Mouse (Mus musculus) kidney, adult 2 months (tissue): ENCODE measurements around the gene Ifitm6. TPM values are rescaled to one million over a fixed set of nuclear protein-coding genes. Genes with fewer than 3 reads are reported as not detected.

Experiments used
- DNase-seq: peaks from one replicate; pipeline ENCODE4 v3.0.0; 2021
- H3K27ac ChIP-seq: fragments of 200-500 bp; 2 replicates; pipeline ENCODE4 v1.5.1; 2012; ENCODE audit warnings: low read depth, low read length, control low read depth, inconsistent platforms; ENCODE audit not compliant: insufficient read depth
- H3K27me3 ChIP-seq: fragments of 200-500 bp; replicated peaks from 2 replicates; pipeline ENCODE4 v1.6.1; 2012; ENCODE audit warnings: mild to moderate bottlenecking, moderate library complexity, low read length, inconsistent platforms; ENCODE audit not compliant: control insufficient read depth, insufficient read depth
- H3K36me3 ChIP-seq: fragments of 200-500 bp; 2 replicates; pipeline ENCODE4 v1.6.1; 2012; ENCODE audit warnings: mild to moderate bottlenecking, moderate library complexity, low read length, inconsistent platforms; ENCODE audit not compliant: control insufficient read depth, insufficient read depth
- H3K4me1 ChIP-seq: fragments of 200-500 bp; 2 replicates; pipeline ENCODE4 v1.6.1; 2011; ENCODE audit warnings: low read length; ENCODE audit not compliant: control insufficient read depth, insufficient read depth
- H3K4me3 ChIP-seq: fragments of 200-500 bp; 2 replicates; pipeline ENCODE4 v1.5.1; 2011; ENCODE audit warnings: mild to moderate bottlenecking, low read depth, low read length, control low read depth; ENCODE audit not compliant: insufficient read depth
- CTCF ChIP-seq: fragments of 200-500 bp; conservative IDR thresholded peaks from 2 replicates; pipeline ENCODE4 v1.5.1; 2011; ENCODE audit warnings: low read depth, mild to moderate bottlenecking, control low read depth, low read length, moderate library complexity, mixed read lengths; ENCODE audit not compliant: insufficient read depth, insufficient read length
- POLR2A ChIP-seq: fragments of 200-500 bp; IDR thresholded peaks from one replicate; pipeline ENCODE4 v1.6.1; 2011; ENCODE audit warnings: low read depth, low read length, control low read depth
- WGBS: fragments of 180-500 bp; shearing (Covaris S2); methylation state at CpG from one replicate; pipeline ENCODE4 v1.1.7; 2018; 5-methylcytosine and 5-hydroxymethylcytosine counted together
- polyA plus RNA-seq: library from polyadenylated mRNA; depleted of rRNA; stranded (reverse); fragments of >200 nt; gene quantifications from 2 replicates; pipeline ENCODE4 v1.2.3, GENCODE M21; 2012

Gene Ifitm6
- polyA plus RNA-seq, 1 experiment, result 2.3 TPM

DNA sequence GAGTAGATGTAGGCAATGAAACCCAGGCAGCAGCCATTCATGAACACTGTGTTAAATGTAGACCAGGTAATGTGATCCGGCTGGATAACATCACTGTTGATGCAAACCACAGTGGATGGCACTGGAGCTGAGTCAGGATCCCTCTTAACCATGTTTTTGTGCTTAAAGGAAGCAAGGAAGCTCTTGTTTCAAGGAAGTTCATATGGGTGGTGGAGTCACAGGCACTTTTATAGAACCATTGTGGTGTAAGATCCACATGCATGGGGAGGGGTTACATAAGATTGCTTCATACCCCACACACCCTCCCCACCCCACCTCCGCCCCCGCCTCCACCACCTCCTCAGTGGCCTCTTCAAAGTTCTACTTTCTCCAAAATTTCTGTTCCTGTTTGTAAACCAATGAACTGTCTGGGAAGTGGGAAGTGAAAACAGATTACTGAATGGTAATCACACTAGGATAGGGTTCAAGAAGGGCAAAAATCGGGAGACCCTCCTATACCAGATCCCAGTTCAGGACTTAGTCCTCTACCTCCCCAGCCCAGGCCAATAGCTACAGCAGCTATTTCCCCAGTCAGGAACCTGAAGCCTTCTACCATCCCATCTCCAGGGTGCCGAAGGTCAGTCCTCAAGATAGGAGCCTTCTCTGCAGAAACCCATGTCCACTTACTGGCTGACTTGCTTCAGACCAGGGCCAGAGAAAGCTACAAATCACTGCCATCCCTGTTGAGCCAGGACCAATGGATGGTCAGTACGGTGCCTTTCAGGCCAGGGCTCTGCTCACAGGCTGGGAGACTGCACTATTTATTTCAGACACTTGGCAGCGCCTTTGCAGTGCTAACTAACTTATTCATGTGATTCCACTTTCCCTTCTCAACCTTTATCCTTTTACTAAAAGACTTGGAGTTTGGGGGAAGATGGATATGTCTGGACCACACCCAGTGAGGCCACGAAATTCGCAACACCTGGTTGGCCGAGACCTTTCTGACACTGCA, 722 bp downstream of the Ifitm6 start:
- Histone ChIP-seq H3K36me3 (no peaks in the 10 kb centered on the region), H3K27me3 (no peaks in the 10 kb centered on the region), H3K4me3 (no peak overlapping the region), H3K27ac (no peak overlapping the region), H3K4me1 (no peaks in the 10 kb centered on the region)
- 83% methylated on average over 10 of the region's 10 CpGs for WGBS
- no peak for DNase-seq
- no peak for TF ChIP-seq CTCF
- no peak for TF ChIP-seq POLR2A

DNA sequence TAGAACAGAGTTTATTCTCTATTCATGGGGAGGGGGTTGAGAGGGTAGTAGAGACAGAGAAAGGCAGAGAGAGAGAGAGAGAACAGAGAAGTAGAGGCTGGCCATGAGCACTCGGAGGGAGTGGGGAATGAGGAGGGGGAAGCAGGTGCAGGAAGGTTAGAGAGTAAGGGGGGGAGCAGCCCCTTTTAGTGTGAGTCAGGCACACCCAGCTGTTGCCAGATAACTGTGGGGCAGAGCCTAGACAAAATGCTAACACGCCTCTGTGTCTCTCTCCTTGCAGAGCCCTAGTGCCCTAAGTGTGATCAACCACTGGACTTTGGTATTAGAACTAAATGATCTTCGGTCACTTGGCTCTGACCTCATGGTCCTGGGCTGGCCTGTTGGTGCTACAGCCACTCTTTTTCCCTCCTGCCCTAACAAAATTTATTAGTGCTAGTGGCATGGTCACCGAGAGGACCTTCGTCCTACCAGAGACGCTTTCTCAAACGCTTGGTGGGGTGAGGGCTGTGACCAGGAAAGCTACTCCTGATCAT, 6.4 kb downstream of the Ifitm6 start:
- H3K27ac ChIP-seq, result peak overlapping the region; percentile 86; the same call in 1 of the 2 replicates
- H3K4me3 ChIP-seq, result no peak overlapping the region
- 75% methylated on average over 7 of the region's 7 CpGs for WGBS
- TF ChIP-seq CTCF (no peak), POLR2A (no peak)
- no peaks in the 10 kb centered on the region for H3K27me3 ChIP-seq
- H3K4me1 ChIP-seq, result 0 out of 2 replicates have a peak, but pooled peaks cover 3% of the 10 kb centered on the region
- DNase-seq, result peak; percentile 32
- H3K36me3 ChIP-seq, result no peaks in the 10 kb centered on the region

DNA sequence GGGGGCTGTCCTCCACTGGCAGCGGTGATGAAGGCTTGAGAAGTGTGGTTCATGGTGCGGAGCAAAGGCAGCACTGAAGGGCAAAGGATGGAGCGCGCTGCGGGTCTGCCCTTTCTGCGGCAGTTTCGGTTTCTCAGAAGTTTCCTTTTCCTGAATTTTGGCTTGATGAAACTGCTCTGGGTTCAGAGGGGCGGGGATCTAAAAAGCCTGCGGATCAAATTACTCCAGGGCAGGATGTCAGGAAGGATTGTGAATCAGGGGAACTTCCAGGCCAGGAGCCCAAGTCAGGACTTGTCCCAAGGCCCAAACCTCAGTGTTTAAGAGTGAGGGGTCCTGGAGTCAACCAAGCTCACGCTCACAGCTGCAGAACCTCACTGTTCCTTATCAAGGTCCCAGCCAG, 7.1 kb downstream of the Ifitm6 start, which contains the start of gene Ifitm3:
TSS of gene Ifitm3 (minus strand) at position 178 of the 400 bp plus-strand sequence.
- Histone ChIP-seq H3K27me3 (no peaks in the 10 kb centered on the region), H3K27ac (peak within 1 kb of the TSS; percentile 86), H3K4me1 (0 out of 2 replicates have a peak, but pooled peaks cover 3% of the 10 kb centered on the region), H3K36me3 (no peaks in the 10 kb centered on the region), H3K4me3 (peak within 1 kb of the TSS; percentile 48)
- TF ChIP-seq CTCF (no peak), POLR2A (peak; percentile 57)
- 24% methylated on average over 10 of the region's 10 CpGs for WGBS
- DNase-seq, result peak; percentile 86

DNA sequence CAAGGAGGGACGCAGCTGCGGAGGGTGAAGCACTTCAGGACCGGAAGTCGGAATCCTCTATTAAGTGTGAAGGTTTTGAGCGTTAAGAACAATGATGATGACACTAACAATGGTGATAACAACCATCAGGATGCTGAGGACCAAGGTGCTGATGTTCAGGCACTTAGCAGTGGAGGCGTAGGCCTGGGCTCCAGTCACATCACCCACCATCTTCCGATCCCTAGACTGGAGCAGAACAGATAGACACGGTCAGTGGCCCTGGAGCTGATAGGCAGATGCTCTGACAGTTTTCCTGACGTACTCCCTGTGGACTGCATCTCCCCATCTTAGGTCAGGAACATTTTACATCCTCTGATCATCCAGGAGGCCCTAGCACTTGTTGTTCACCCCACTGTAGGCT, 8.1 kb downstream of the Ifitm6 start:
- Histone ChIP-seq H3K27ac (peak overlapping the region; percentile 62), H3K27me3 (no peaks in the 10 kb centered on the region), H3K36me3 (no peaks in the 10 kb centered on the region), H3K4me1 (0 out of 2 replicates have a peak, but pooled peaks cover 3% of the 10 kb centered on the region), H3K4me3 (peak overlapping the region; percentile 48)
- 74% methylated on average over 9 of the region's 9 CpGs for WGBS
- no peak for DNase-seq
- TF ChIP-seq POLR2A (no peak), CTCF (no peak)

DNA sequence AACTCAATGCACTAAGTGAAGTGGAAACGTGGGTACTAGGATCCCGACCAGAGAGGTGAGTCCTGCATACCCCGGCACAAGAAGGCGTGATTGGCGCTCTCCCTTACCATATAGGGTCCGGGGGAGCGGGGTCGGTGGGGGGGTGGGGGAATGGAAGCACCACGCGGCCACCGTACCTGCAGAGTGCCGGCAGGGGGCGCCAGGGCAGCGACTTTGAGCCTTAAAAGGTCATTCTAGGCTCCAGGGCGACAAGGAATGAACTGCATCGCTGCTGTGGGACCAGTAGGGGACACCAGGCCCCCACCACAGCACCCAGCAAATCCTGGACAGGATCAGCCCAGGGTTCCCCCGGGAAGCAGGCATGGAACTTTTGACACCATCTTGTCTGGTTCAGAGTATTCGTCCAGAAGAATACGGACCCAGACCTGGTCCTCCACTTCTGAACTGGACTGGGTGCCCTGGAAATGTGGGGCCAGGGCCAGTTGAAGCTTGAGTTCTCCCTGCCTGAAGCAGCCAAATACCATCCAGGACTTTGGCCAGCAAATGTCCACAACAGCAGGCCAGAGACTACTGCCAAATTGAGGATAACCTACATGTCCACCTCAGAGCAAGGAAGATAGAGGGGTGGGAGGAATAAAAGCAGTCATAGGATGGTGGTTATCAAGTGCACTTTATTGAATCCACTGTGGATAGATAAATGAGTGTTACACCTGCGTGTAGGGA, 8.6 kb downstream of the Ifitm6 start:
- peak; percentile 87 for DNase-seq
- Histone ChIP-seq H3K4me3 (peak overlapping the region; percentile 48; the same call in 1 of the 2 replicates), H3K27ac (peak overlapping the region; percentile 62), H3K27me3 (no peaks in the 10 kb centered on the region), H3K36me3 (no peaks in the 10 kb centered on the region), H3K4me1 (0 out of 2 replicates have a peak, but pooled peaks cover 3% of the 10 kb centered on the region)
- 7% methylated on average over 20 of the region's 20 CpGs for WGBS
- peak; percentile 93 for TF ChIP-seq CTCF
- no peak for TF ChIP-seq POLR2A

DNA sequence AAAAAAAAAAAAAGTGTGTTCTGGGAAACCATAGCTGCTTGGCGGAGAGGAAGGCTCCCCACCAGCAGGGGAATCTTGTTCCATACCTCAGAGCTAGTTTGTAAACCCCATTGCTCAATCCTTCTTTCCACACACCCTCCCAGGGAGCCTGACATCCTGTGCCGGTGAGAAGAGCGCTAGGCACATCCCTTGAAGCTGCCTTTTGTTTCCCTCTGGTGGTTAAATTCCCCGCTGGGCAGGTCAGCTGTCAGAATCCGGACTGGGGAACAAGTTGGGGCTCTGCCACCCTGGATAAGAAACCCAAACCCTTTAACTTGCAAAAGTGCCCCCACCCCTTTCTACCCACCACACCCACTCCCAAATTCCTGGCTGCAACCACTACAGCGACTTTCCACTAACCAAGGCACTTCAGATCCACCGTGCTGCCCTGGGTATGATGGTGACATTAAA, 9.4 kb downstream of the Ifitm6 start:
- DNase-seq, result peak; percentile 38
- WGBS, result 18% methylated on average over 7 of the region's 7 CpGs
- Histone ChIP-seq H3K27me3 (no peaks in the 10 kb centered on the region), H3K27ac (no peak overlapping the region), H3K36me3 (no peaks in the 10 kb centered on the region), H3K4me1 (0 out of 2 replicates have a peak, but pooled peaks cover 3% of the 10 kb centered on the region), H3K4me3 (no peak overlapping the region)
- TF ChIP-seq POLR2A, result no peak
- peak; percentile 28; the same call in 1 of the 2 replicates for TF ChIP-seq CTCF
